Mouse (Mus musculus) liver, adult 2 months (tissue): ENCODE measurements at regions not wholly inside any gene's neighbourhood (a gene's known extent, or its start where the extent isn't known, plus 50 kb on each side); places are given as distances from the start of the nearest gene placed in this dataset.

Experiments used
- CTCF ChIP-seq: fragments of 200-500 bp; IDR thresholded peaks from 2 replicates; pipeline ENCODE4 v1.5.1; 2011; ENCODE audit warnings: low read depth, low read length, control low read depth
- POLR2A ChIP-seq: fragments of 200-500 bp; IDR thresholded peaks from 2 replicates; pipeline ENCODE4 v1.6.1; 2011; ENCODE audit warnings: low read length, control low read depth; ENCODE audit not compliant: insufficient read depth; ENCODE audit errors: extremely low read depth

- TF ChIP-seq CTCF, result no peak
- TF ChIP-seq POLR2A, result no peak
Measured at GRCm38 (mm10) chr10:21805606-21806005, 76.4 kb upstream of the Sgk1 start.
